Mouse (Mus musculus) limb, embryonic 12.5 days (tissue): ENCODE data around the gene Ube2c. TPM values are rescaled to one million over a fixed set of nuclear protein-coding genes. Genes with fewer than 3 reads are reported as not detected.
A peak's percentile ranks its signal among the peaks of the same experiment; 100 is the strongest.

Experiments
- ATAC-seq: fragments of 200-750 bp; cut with Nextera tagmentation; 2 replicates; pipeline ENCODE4 v1.8.0; 2017; ENCODE audit warnings: low read depth, moderate TSS enrichment; ENCODE audit not compliant: insufficient number of reproducible peaks, insufficient read depth, low FRiP score, low TSS enrichment
- H3K27ac ChIP-seq: fragments of 300-500 bp; sonication (generic); 2 replicates; pipeline ENCODE4 v1.5.1; 2016; ENCODE audit warnings: mild to moderate bottlenecking, moderate library complexity
- H3K27me3 ChIP-seq: fragments of 300-500 bp; sonication (generic); 2 replicates; pipeline ENCODE4 v1.6.1; 2016; ENCODE audit warnings: mild to moderate bottlenecking, moderate library complexity
- H3K36me3 ChIP-seq: fragments of 300-500 bp; sonication (generic); 2 replicates; pipeline ENCODE4 v1.6.1; 2016; ENCODE audit warnings: mild to moderate bottlenecking, moderate library complexity
- H3K4me1 ChIP-seq: fragments of 300-500 bp; sonication (generic); replicated peaks from 2 replicates; pipeline ENCODE4 v1.6.1; 2016
- H3K4me2 ChIP-seq: fragments of 300-500 bp; sonication (generic); 2 replicates; pipeline ENCODE4 v1.6.1; 2016; ENCODE audit warnings: mild to moderate bottlenecking, moderate library complexity
- H3K4me3 ChIP-seq: fragments of 300-500 bp; sonication (generic); replicated peaks from 2 replicates; pipeline ENCODE4 v1.5.1; 2016; ENCODE audit warnings: mild to moderate bottlenecking
- H3K9ac ChIP-seq: fragments of 300-500 bp; sonication (generic); replicated peaks from 2 replicates; pipeline ENCODE4 v1.6.1; 2016; ENCODE audit warnings: mild to moderate bottlenecking, moderate library complexity
- H3K9me3 ChIP-seq: fragments of 300-500 bp; sonication (generic); 2 replicates; pipeline ENCODE4 v1.6.1; 2016; ENCODE audit warnings: mild to moderate bottlenecking, moderate library complexity
- WGBS: fragments of 180-500 bp; shearing (Covaris S2); methylation state at CpG from one replicate; pipeline ENCODE4 v1.1.7; 2016; 5-methylcytosine and 5-hydroxymethylcytosine counted together
- polyA plus RNA-seq: library from polyadenylated mRNA; unstranded; fragments of >200 nt; fragmentation: Nextera tagmentation; extraction: Ambion mirVana; gene quantifications from 2 replicates; pipeline ENCODE4 v1.2.1, GENCODE M21; 2016

The Ube2c gene
- polyA plus RNA-seq, 1 experiment from 2014 or later = 599 TPM

DNA sequence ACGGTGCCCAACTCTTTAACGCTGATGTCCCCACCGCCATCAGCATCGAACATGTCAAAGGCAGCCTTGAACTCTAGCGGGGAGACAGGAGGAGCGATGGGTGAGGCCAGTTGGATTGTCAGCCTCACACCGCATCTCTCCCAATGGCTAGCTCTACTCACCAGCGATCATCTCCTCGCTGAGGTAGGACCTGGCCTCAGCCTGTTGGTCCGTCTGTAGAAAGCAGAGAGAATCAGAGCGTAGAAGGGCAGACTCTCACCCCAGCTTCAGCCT lies 8.3 kb downstream of the Ube2c start:
- Histone ChIP-seq H3K4me1 (no peaks in the 10 kb centered on the region), H3K27me3 (0 out of 2 replicates have a peak, but pooled peaks cover 8% of the 10 kb centered on the region), H3K9ac (no peak overlapping the region), H3K36me3 (peaks cover 4% of the 10 kb centered on the region; the same call in 1 of the 2 replicates), H3K27ac (no peak overlapping the region), H3K9me3 (no peaks in the 10 kb centered on the region), H3K4me2 (no peak overlapping the region), H3K4me3 (no peak overlapping the region)
- no peak for ATAC-seq
- 92% methylated on average over 11 of the region's 11 CpGs for WGBS

DNA sequence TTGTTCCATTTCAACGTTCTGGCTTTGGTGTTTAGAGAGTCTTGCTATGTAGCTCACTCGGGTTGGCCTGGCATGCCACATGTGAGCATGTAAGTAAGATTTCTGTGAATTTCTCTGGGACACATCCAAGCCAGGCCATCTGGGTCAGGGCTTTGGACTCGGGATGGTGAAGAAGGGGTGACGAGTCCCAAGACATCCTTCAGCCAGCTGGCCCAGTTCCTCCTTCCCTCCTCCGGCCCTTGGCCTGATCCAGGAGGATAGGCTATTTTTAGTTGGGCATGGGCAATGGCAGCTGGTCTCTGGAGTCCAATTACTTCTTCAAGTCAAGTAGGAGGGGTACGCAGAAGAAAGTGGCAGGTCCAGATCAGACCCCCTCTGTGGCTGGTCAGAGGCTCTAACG lies 9.1 kb downstream of the Ube2c start:
- Histone ChIP-seq H3K36me3 (no peaks in the 10 kb centered on the region), H3K9me3 (no peaks in the 10 kb centered on the region), H3K27ac (no peak overlapping the region), H3K4me1 (no peaks in the 10 kb centered on the region), H3K4me2 (no peak overlapping the region), H3K4me3 (no peak overlapping the region), H3K27me3 (0 out of 2 replicates have a peak, but pooled peaks cover 8% of the 10 kb centered on the region), H3K9ac (no peak overlapping the region)
- WGBS = 82% methylated on average over 7 of the region's 7 CpGs
- ATAC-seq = no peak

DNA sequence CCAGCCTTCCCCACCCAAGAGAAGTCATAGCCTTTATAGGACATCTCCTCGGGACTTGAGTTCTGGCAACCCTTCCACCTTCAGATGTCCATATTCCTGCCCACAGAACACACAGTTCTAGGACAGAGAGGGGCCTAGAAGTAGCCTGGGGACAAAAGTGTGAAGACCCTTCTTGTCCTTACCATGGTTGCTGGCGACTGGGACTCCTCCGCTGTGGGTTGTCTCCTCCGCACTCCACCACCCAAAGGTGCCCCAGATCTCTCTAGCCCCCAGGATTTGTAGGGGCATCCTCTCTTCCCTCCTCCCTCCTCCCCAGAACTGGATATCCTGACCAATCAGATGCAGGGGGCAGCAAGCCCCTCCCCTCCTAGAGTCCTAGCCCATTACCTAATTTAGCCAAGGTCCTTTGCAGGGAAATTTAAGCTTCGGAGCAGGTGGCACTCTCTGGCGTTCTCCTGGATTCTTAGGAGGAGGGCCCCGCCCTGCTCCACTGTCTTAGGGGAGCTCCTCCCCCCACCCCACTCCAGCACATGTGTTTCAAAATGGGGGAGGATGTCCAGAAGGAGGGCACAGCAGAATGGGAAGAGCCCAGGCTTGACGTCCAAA lies 9.9 kb downstream of the Ube2c start, which contains the start of gene Tnnc2:
Gene Tnnc2 (minus strand): TSS at position 487 of the 606 bp plus-strand sequence.
- 66% methylated on average over 8 of the region's 8 CpGs for WGBS
- no peak for ATAC-seq
- no peaks in the 10 kb centered on the region for H3K9me3 ChIP-seq
- H3K4me3 ChIP-seq = no peak within 1 kb of the TSS
- 0 out of 2 replicates have a peak, but pooled peaks cover 8% of the 10 kb centered on the region for H3K27me3 ChIP-seq
- no peaks in the 10 kb centered on the region for H3K36me3 ChIP-seq
- H3K4me2 ChIP-seq = no peak within 1 kb of the TSS
- no peak within 1 kb of the TSS for H3K9ac ChIP-seq
- peaks cover 1% of the 10 kb centered on the region; the same call in 1 of the 2 replicates for H3K4me1 ChIP-seq
- H3K27ac ChIP-seq = no peak within 1 kb of the TSS

DNA sequence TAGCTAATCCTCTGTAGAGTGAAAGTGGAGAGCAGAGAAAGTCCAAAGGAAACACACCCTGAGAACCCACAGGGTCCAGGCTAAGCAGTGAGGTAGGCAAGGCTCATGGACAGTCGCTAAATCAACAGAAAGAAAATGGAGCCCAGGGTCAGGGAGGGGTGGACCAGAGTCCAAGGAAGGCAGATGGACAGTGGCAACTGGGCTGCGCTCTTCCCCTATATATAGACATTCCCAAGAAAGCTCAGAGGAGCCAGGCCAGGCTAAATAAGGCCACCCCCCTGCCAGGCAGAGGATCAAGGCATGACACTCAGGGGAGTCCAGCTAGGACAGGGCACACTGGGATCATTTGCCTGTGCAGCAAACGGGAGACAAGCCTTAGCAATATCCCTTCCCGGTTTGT lies 12.2 kb downstream of the Ube2c start:
- ATAC-seq = no peak
- Histone ChIP-seq H3K9ac (no peak overlapping the region), H3K4me2 (no peak overlapping the region), H3K9me3 (no peaks in the 10 kb centered on the region), H3K27ac (no peak overlapping the region), H3K27me3 (0 out of 2 replicates have a peak, but pooled peaks cover 6% of the 10 kb centered on the region), H3K4me1 (peaks cover 8% of the 10 kb centered on the region), H3K36me3 (no peaks in the 10 kb centered on the region), H3K4me3 (no peak overlapping the region)
- WGBS = 73% methylated on average over 4 of the region's 4 CpGs

DNA sequence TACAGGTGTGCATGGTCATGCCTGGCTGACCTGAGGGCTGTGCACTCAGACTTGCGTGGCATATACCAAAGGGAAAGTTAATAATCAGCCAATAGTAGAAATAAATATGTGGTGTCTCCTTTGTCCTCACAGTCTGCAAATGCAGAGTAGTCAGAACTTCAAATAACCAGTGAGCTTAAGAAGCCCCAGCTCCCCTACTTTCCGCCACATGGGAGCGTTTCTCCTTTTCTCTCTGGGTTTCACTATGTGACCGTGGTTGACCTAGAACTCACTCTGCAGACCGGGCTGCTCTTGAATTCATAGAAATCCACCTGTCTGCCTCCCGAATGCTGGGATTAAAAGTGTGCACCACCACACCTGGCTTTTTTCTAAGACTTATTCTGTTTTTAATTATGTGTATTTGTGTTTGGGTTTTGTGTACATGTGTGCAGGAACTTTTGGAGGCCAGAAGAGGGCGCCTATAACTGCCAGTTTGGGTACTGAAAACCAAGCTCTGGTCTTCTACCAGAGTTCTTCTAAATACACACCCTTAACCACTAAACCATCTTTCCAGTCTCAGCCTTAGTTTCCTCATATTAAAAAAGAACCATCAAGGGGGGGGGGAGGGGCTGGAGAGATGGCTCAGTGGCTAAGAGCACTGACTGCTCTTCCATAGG lies 14.4 kb downstream of the Ube2c start:
- WGBS = 77% methylated on average over 7 of the region's 7 CpGs
- H3K27me3 ChIP-seq = 0 out of 2 replicates have a peak, but pooled peaks cover 3% of the 10 kb centered on the region

DNA sequence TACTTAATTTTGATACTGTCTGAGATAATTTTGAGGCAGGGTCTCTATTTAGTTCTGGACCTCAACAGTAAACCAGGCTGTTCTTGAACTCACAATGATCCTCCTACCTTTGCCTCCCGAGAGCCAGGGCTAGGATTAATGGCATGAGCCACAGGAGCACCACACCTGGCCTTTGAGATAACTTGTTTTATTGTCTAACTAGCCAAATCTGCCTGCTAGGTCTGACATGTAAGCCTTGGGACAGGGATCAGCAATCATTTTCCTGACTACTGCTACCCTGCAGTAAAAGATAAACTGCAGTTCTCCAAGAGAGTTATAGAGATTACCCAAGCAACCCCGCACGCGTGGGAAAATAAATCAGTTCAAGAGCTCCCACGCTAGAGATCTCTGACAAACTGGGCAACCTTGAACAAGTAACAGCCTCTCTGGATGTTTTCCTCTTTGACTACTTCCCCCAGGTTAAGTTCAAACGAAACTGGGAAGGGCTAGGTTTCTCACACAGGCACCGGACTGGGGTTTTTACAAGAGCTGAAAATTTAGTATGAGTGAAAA lies 15.2 kb downstream of the Ube2c start:
- peak overlapping the region; percentile 84 for H3K4me2 ChIP-seq
- H3K9ac ChIP-seq = peak overlapping the region; percentile 75; the same call in 1 of the 2 replicates
- 10% methylated on average over 7 of the region's 7 CpGs for WGBS
- H3K9me3 ChIP-seq = no peaks in the 10 kb centered on the region
- H3K27ac ChIP-seq = peak overlapping the region; percentile 73
- peak overlapping the region; percentile 68 for H3K4me3 ChIP-seq
- 0 out of 2 replicates have a peak, but pooled peaks cover 3% of the 10 kb centered on the region for H3K27me3 ChIP-seq
- ATAC-seq = no peak
- H3K4me1 ChIP-seq = peaks cover 12% of the 10 kb centered on the region
- H3K36me3 ChIP-seq = peaks cover 13% of the 10 kb centered on the region

More for the DNA sequence above, 14.4 kb downstream of the Ube2c start:
- H3K36me3 ChIP-seq = peaks cover 7% of the 10 kb centered on the region; the same call in 1 of the 2 replicates
- H3K27ac ChIP-seq = no peak overlapping the region
- no peak for ATAC-seq
- no peak overlapping the region for H3K9ac ChIP-seq
- peaks cover 12% of the 10 kb centered on the region for H3K4me1 ChIP-seq
- H3K9me3 ChIP-seq = no peaks in the 10 kb centered on the region
- H3K4me2 ChIP-seq = no peak overlapping the region
- no peak overlapping the region for H3K4me3 ChIP-seq

DNA sequence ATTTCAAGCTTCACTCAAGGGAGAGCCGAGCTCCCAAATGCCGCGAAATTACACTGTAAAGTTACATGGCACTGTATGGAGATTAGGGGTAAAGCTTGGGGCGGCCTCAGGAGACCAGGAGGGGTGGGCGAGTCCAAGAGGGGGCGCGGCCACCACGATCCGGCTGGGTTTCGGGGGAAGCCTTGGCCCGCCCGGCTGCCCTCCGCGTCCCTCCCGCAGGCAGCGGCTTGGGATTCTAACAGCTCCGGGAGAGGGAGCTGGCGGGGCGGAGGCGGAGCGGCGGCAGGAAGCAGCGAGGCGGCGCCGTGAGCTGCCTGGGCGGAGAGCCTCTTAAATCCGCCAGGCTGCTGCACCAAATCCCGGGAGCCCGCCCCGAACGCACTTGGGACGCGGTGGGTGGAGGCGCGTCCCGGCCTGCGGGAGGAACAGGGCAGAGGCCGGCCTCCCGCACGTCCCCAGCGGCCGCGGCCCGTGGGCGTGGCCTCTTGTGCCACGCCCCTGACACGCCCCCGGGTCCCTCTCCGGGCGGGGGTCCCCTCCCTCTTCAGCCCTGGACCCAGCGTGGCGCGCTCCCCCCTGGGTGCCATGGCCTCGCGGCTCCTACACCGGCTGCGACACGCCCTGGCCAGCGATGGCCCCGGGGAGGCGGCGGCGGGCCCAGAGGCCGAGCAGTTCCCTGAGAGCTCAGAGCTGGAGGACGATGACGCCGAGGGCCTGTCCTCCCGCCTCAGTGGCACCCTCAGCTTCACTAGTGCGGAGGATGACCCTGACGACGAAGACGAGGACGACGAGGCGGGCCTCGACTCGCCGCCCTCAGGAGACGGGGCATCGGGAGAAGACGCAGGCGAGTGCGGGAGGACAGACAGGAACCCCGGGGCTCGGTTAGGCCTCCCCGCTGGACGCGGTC lies 16.0 kb downstream of the Ube2c start, which contains the start of gene Snx21:
Gene Snx21 (plus strand): TSS at position 343 of the 907 bp plus-strand sequence.
- Histone ChIP-seq H3K27me3 (0 out of 2 replicates have a peak, but pooled peaks cover 3% of the 10 kb centered on the region), H3K4me3 (peak within 1 kb of the TSS; percentile 68), H3K9ac (peak within 1 kb of the TSS; percentile 75), H3K27ac (peak within 1 kb of the TSS; percentile 73), H3K36me3 (peaks cover 21% of the 10 kb centered on the region), H3K9me3 (no peaks in the 10 kb centered on the region), H3K4me2 (peak within 1 kb of the TSS; percentile 84), H3K4me1 (peaks cover 12% of the 10 kb centered on the region)
- WGBS = under 1% methylated on average over 88 of the region's 89 CpGs
- peak; percentile 87 for ATAC-seq

DNA sequence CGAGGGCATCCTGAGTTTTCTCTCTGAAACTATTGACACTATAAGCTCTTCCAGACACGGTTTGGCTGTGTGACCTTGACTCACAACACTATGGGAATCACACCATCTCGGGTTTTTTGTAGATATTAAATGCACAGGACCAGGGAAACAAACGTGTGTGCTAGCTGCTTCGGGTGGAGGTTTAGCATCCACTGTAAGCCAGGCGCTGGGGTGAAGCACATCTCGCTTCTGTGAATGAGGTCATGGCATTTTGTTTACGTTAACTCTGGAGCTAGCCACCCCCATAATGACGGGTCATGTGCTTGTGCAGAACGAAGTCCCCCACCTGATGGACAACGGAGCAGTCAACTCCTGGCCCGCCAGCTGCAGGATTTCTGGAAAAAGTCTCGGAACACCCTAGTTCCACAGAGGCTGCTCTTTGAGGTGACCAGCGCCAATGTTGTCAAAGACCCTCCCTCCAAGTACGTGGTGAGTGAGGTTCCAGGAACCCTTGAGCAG lies 16.7 kb downstream of the Ube2c start:
- Histone ChIP-seq H3K9ac (peak overlapping the region; percentile 75), H3K4me2 (peak overlapping the region; percentile 84), H3K36me3 (peaks cover 28% of the 10 kb centered on the region), H3K9me3 (no peaks in the 10 kb centered on the region), H3K4me1 (peaks cover 12% of the 10 kb centered on the region), H3K4me3 (peak overlapping the region; percentile 68), H3K27ac (peak overlapping the region; percentile 73; the same call in 1 of the 2 replicates), H3K27me3 (0 out of 2 replicates have a peak, but pooled peaks cover 3% of the 10 kb centered on the region)
- WGBS = 7% methylated on average over 15 of the region's 15 CpGs
- no peak for ATAC-seq

DNA sequence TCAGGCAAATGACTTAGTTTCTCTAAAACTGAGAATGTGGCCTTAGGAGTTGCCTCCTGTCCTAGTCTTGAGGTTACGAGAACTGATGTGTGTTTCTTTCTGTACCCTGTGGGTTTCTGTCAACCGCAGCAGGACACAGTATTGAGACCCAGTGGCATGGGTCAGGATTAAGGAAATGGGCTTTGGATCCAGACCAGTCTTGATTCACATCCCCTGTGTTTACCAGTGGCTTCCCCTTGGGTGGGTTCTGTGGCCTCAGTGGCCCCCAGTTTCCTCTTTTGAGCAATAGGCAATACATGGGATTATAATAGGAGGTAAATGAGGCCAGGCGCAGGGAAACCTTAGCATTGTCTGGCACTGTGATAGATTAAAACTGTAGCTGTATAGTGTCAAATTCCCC lies 17.3 kb downstream of the Ube2c start:
- WGBS = 87% methylated on average over 3 of the region's 3 CpGs
- Histone ChIP-seq H3K9me3 (no peaks in the 10 kb centered on the region), H3K4me3 (no peak overlapping the region), H3K9ac (peak overlapping the region; percentile 75), H3K4me1 (peaks cover 12% of the 10 kb centered on the region), H3K36me3 (peaks cover 34% of the 10 kb centered on the region), H3K27me3 (no peaks in the 10 kb centered on the region), H3K4me2 (peak overlapping the region; percentile 84), H3K27ac (no peak overlapping the region)
- no peak for ATAC-seq

DNA sequence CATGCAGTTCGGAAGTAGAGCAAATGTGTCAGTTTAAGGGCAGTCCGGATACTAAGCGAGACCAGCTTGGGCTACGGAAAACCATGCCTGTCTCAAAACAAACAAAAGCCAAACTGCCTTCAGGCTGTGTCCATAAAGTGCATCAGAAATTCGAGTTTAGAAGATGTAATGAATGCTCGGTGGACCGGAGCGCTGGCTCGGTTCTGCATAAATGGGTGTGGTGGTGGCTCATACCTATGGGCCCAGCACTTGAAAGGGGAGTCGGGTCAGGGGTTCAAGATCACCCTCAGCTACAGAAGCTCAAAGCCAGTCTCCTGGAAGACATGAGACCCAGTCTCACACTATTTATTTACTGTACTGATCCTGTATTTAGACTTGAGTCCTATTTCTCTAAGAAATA lies 18.1 kb downstream of the Ube2c start:
- WGBS = 87% methylated on average over 10 of the region's 10 CpGs

More for the DNA sequence above, 18.1 kb downstream of the Ube2c start:
- H3K9ac ChIP-seq = no peak overlapping the region
- H3K27ac ChIP-seq = no peak overlapping the region
- H3K9me3 ChIP-seq = no peaks in the 10 kb centered on the region
- H3K36me3 ChIP-seq = peaks cover 41% of the 10 kb centered on the region
- no peaks in the 10 kb centered on the region for H3K27me3 ChIP-seq
- H3K4me3 ChIP-seq = no peak overlapping the region
- H3K4me1 ChIP-seq = peaks cover 12% of the 10 kb centered on the region
- H3K4me2 ChIP-seq = no peak overlapping the region
- no peak for ATAC-seq
